Mouse (Mus musculus) neural tube, embryonic 15.5 days (tissue): Measurements from ENCODE around the gene Cebpg. TPM values are rescaled to one million over a fixed set of nuclear protein-coding genes. Genes with fewer than 3 reads are reported as not detected.
A peak's percentile ranks its signal among the peaks of the same experiment; 100 is the strongest.

Source experiments
- ATAC-seq: fragments of 200-750 bp; cut with Nextera tagmentation; 2 replicates; pipeline ENCODE4 v1.8.0; 2017; ENCODE audit warnings: mild to moderate bottlenecking, moderate TSS enrichment, moderate library complexity; ENCODE audit not compliant: low FRiP score
- H3K27ac ChIP-seq: fragments of 300-500 bp; sonication (generic); replicated peaks from 2 replicates; pipeline ENCODE4 v1.5.1; 2015; ENCODE audit warnings: mild to moderate bottlenecking, inconsistent platforms
- H3K27me3 ChIP-seq: fragments of 300-500 bp; sonication (generic); replicated peaks from 2 replicates; pipeline ENCODE4 v1.6.1; 2015; ENCODE audit warnings: inconsistent platforms
- H3K36me3 ChIP-seq: fragments of 300-500 bp; sonication (generic); 2 replicates; pipeline ENCODE4 v1.6.1; 2015; ENCODE audit warnings: inconsistent platforms
- H3K4me1 ChIP-seq: fragments of 300-500 bp; sonication (generic); 2 replicates; pipeline ENCODE4 v1.6.1; 2015; ENCODE audit warnings: inconsistent platforms
- H3K4me2 ChIP-seq: fragments of 300-500 bp; sonication (generic); 2 replicates; pipeline ENCODE4 v1.6.1; 2015; ENCODE audit warnings: inconsistent platforms, mild to moderate bottlenecking, moderate library complexity
- H3K4me3 ChIP-seq: fragments of 300-500 bp; sonication (generic); replicated peaks from 2 replicates; pipeline ENCODE4 v1.5.1; 2015; ENCODE audit warnings: mild to moderate bottlenecking, inconsistent platforms
- H3K9ac ChIP-seq: fragments of 300-500 bp; sonication (generic); replicated peaks from 2 replicates; pipeline ENCODE4 v1.6.1; 2015; ENCODE audit warnings: mild to moderate bottlenecking, inconsistent platforms
- H3K9me3 ChIP-seq: fragments of 300-500 bp; sonication (generic); replicated peaks from 2 replicates; pipeline ENCODE4 v1.6.1; 2016; ENCODE audit warnings: inconsistent platforms
- whole genome bisulfite sequencing: fragments of 180-500 bp; shearing (Covaris S2); methylation state at CpG from one replicate; pipeline ENCODE4 v1.1.7; 2015; ENCODE audit warnings: mixed read lengths; 5-methylcytosine and 5-hydroxymethylcytosine counted together
- polyA plus RNA-seq: library from polyadenylated mRNA; unstranded; fragments of >200 nt; fragmentation: Nextera tagmentation; extraction: Ambion mirVana; gene quantifications from 2 replicates; pipeline ENCODE4 v1.2.1, GENCODE M21; 2015

Cebpg gene
- polyA plus RNA-seq, 1 experiment from 2014 or later = 27.5 TPM

GRCm38 (mm10) chr7:35046091-35046490 is 10.3 kb downstream of the Cebpg start:
- no peaks in the 10 kb centered on the region for H3K27me3 ChIP-seq
- H3K36me3 ChIP-seq = peaks cover 41% of the 10 kb centered on the region
- H3K4me2 ChIP-seq = no peak overlapping the region
- no peak overlapping the region for H3K9ac ChIP-seq
- no peak overlapping the region for H3K4me3 ChIP-seq
- WGBS = 94% methylated on average over 4 of the region's 4 CpGs
- no peaks in the 10 kb centered on the region for H3K9me3 ChIP-seq
- ATAC-seq = no peak
- no peak overlapping the region for H3K27ac ChIP-seq
- peaks cover 3% of the 10 kb centered on the region; the same call in 1 of the 2 replicates for H3K4me1 ChIP-seq

GRCm38 (mm10) chr7:35044719-35045118 is 11.7 kb downstream of the Cebpg start:
- Histone ChIP-seq H3K4me1 (peaks cover 4% of the 10 kb centered on the region; the same call in 1 of the 2 replicates), H3K9me3 (no peaks in the 10 kb centered on the region), H3K36me3 (peaks cover 33% of the 10 kb centered on the region), H3K4me2 (no peak overlapping the region), H3K27ac (no peak overlapping the region), H3K4me3 (no peak overlapping the region), H3K9ac (no peak overlapping the region), H3K27me3 (no peaks in the 10 kb centered on the region)
- WGBS = 92% methylated on average over 2 of the region's 2 CpGs
- ATAC-seq = no peak

DNA sequence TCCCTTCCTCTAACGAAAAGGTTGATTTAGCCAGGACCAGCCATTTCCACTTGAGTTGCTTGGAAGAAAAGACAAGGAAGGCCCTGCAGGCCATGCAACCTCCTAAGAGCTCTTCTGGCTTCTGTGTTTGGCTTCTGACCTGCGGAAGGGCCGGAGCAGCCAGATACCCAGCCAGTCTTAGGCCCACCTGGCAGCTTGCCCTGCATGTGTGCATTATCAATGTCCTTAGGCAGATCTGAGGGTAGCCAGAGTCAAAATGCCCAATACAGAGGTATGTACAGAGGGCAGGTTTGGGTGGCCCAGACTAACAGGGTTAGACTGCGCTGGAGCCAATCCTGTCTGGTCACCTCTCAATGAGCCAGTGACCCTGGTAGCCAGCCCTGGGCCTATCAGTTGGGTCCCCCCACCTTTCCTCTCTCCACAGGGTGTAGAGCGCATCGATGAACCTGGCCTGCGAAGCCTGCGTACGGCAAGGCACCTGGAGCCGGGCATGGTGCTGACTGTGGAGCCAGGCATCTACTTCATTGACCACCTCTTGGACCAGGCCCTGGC is 13.0 kb downstream of the Cebpg start:
- ATAC-seq = no peak
- H3K4me1 ChIP-seq = peaks cover 4% of the 10 kb centered on the region; the same call in 1 of the 2 replicates
- H3K36me3 ChIP-seq = peaks cover 33% of the 10 kb centered on the region
- H3K9ac ChIP-seq = no peak overlapping the region
- no peak overlapping the region for H3K27ac ChIP-seq
- no peaks in the 10 kb centered on the region for H3K9me3 ChIP-seq
- H3K27me3 ChIP-seq = no peaks in the 10 kb centered on the region
- 92% methylated on average over 10 of the region's 10 CpGs for WGBS
- H3K4me2 ChIP-seq = no peak overlapping the region
- H3K4me3 ChIP-seq = no peak overlapping the region

- peaks cover 33% of the 10 kb centered on the region for H3K36me3 ChIP-seq
- WGBS = 92% methylated on average over 5 of the region's 5 CpGs
Observed at GRCm38 (mm10) chr7:35042759-35043217, 13.6 kb downstream of the Cebpg start.

DNA sequence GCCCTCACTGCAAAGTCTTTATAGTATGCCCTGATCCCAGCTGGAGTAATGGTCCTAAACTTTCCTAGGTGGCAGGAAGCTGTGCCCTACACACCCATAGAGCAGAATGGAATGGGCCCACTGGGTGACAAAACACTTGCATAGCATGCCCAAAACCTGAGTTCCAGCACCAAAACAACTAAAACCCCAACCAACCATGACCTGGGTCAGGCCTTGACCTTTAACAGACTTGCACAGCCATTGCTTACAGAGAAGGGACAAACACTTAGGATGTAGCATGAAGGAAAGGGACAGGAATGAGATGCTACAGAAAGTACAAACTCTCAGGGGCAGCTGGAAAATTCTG is 14.2 kb downstream of the Cebpg start:
- no peak overlapping the region for H3K27ac ChIP-seq

More at GRCm38 (mm10) chr7:35042759-35043217, 13.6 kb downstream of the Cebpg start:
- Histone ChIP-seq H3K27me3 (no peaks in the 10 kb centered on the region), H3K9ac (no peak overlapping the region), H3K4me3 (no peak overlapping the region), H3K27ac (no peak overlapping the region), H3K9me3 (no peaks in the 10 kb centered on the region), H3K4me2 (no peak overlapping the region), H3K4me1 (peaks cover 4% of the 10 kb centered on the region; the same call in 1 of the 2 replicates)
- ATAC-seq = 0 out of 2 replicates have a peak, but pooled peaks have one; percentile 26

DNA sequence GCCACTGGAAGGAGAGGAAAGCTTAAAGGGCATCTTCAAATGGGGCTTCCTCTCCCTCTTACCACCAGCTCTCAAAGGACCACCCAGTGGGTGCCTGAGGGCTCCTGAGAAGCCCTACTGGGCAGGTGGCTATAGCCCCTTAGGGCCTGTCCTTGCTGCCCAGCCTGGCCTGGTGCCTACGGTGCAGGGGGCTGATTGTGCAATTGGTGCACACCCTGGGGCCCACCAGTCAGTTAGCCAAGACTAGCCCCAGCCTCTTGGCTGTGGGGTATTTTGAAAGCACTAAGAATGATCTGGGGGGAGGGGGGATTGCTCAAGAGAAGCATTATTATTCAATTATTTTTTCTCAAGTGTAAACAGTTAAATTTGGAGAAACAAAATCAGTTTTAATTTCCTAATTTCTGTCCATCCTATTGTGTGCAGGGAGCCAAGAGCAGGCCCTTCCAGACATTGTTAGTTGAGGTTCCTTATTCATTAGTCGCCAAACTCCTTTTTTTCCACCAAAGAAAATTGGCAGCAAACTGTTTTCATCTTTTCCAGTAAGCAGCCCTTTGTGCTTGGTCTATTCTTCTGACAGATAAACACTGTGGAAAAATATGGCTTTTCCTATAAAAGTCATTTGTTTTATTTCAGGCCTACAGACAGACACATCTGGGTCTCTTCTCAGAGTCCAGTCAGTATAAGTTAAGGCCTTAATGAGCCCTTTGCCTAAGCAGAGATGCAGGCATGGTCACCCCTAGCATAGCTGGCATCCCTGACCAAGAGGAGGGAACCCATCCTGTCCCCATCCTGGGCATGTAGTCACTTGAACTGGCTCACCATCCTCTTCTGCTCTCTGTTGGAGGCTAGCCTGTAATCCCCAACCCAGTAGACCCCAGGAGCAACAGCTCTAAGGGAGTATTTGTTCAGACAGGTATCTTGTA is 14.8 kb downstream of the Cebpg start:
- H3K4me2 ChIP-seq = no peak overlapping the region
- WGBS = 61% methylated on average over 2 of the region's 2 CpGs
- no peak overlapping the region for H3K9ac ChIP-seq
- no peaks in the 10 kb centered on the region for H3K27me3 ChIP-seq
- ATAC-seq = no peak
- peak overlapping the region; percentile 54; the same call in 1 of the 2 replicates for H3K27ac ChIP-seq
- peaks cover 12% of the 10 kb centered on the region for H3K4me1 ChIP-seq
- no peaks in the 10 kb centered on the region for H3K9me3 ChIP-seq
- H3K36me3 ChIP-seq = peaks cover 29% of the 10 kb centered on the region
- no peak overlapping the region for H3K4me3 ChIP-seq

More for the DNA sequence above, 14.2 kb downstream of the Cebpg start:
- H3K27me3 ChIP-seq = no peaks in the 10 kb centered on the region
- H3K4me2 ChIP-seq = no peak overlapping the region
- H3K9me3 ChIP-seq = no peaks in the 10 kb centered on the region
- H3K4me3 ChIP-seq = no peak overlapping the region
- H3K36me3 ChIP-seq = peaks cover 33% of the 10 kb centered on the region
- no peak overlapping the region for H3K9ac ChIP-seq
- peaks cover 5% of the 10 kb centered on the region; the same call in 1 of the 2 replicates for H3K4me1 ChIP-seq
- ATAC-seq = no peak

GRCm38 (mm10) chr7:35040176-35040972 is 16.0 kb downstream of the Cebpg start:
- Histone ChIP-seq H3K36me3 (peaks cover 18% of the 10 kb centered on the region), H3K4me3 (no peak overlapping the region), H3K27ac (no peak overlapping the region), H3K4me1 (peaks cover 23% of the 10 kb centered on the region), H3K27me3 (no peaks in the 10 kb centered on the region), H3K9ac (no peak overlapping the region), H3K4me2 (no peak overlapping the region), H3K9me3 (no peaks in the 10 kb centered on the region)
- no peak for ATAC-seq
- 92% methylated on average over 9 of the region's 9 CpGs for WGBS

DNA sequence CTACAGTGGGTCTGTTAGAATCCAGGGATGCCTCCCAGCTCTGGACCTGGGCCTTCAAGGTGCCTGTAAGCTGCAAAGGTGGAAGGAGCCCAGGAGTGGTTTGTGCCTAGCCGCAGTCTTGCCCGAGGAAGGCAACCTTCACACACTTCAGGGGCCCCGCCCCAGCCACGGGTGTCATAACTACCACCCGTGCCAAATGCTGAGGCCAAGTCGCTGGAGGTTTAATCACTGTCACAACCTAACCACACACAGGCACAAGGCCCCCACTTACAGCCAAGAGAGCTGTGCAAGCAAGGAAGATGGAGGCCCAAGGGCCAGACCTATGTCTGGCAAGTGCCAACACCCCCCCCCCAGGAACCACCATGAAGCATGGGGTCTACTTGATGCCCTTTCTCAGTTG is 19.0 kb downstream of the Cebpg start:
- Histone ChIP-seq H3K9me3 (no peaks in the 10 kb centered on the region), H3K36me3 (no peaks in the 10 kb centered on the region; the same call in 1 of the 2 replicates), H3K27me3 (no peaks in the 10 kb centered on the region), H3K9ac (no peak overlapping the region), H3K4me2 (no peak overlapping the region), H3K4me1 (peaks cover 41% of the 10 kb centered on the region), H3K4me3 (no peak overlapping the region), H3K27ac (peak overlapping the region; percentile 77; the same call in 1 of the 2 replicates)
- ATAC-seq = no peak
- WGBS = 92% methylated on average over 6 of the region's 6 CpGs

- peak; percentile 86 for ATAC-seq
- WGBS = 34% methylated on average over 5 of the region's 5 CpGs
Observed at GRCm38 (mm10) chr7:35036266-35036731, 20.1 kb downstream of the Cebpg start.

DNA sequence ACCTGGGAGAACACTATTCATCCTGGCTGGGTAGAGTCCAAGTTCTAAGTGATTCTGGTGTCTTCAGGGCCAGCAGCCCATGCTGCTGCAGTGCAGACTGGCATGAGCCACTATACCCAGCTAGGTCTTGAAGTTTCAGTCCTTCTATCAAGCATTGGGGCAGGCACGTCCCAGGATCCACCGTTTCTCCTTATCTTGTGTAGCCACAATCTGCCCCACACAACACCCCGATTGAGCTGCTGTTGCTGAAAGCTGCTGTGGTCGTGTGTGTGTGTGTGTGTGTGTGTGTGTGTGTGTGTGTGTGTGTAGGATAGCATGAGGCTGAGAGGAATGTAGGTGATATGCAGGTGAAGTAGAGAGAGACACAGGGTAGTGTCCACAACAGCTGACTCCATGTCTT is 20.8 kb downstream of the Cebpg start:
- Histone ChIP-seq H3K9ac (no peak overlapping the region), H3K4me2 (no peak overlapping the region), H3K36me3 (peaks cover 8% of the 10 kb centered on the region), H3K4me3 (no peak overlapping the region), H3K27me3 (no peaks in the 10 kb centered on the region), H3K9me3 (no peaks in the 10 kb centered on the region), H3K4me1 (peaks cover 38% of the 10 kb centered on the region), H3K27ac (peak overlapping the region; percentile 77)
- WGBS = 85% methylated on average over 4 of the region's 4 CpGs
- ATAC-seq = no peak

More at GRCm38 (mm10) chr7:35036266-35036731, 20.1 kb downstream of the Cebpg start:
- no peaks in the 10 kb centered on the region for H3K27me3 ChIP-seq
- H3K4me2 ChIP-seq = no peak overlapping the region
- peaks cover 41% of the 10 kb centered on the region for H3K4me1 ChIP-seq
- H3K9me3 ChIP-seq = no peaks in the 10 kb centered on the region
- H3K4me3 ChIP-seq = no peak overlapping the region
- H3K9ac ChIP-seq = no peak overlapping the region
- H3K27ac ChIP-seq = peak overlapping the region; percentile 77
- H3K36me3 ChIP-seq = peaks cover 8% of the 10 kb centered on the region

GRCm38 (mm10) chr7:35035141-35035553 is 21.2 kb downstream of the Cebpg start:
- H3K36me3 ChIP-seq = peaks cover 8% of the 10 kb centered on the region
- 18% methylated on average over 6 of the region's 6 CpGs for WGBS
- no peak overlapping the region for H3K4me3 ChIP-seq
- H3K9me3 ChIP-seq = no peaks in the 10 kb centered on the region
- ATAC-seq = peak; percentile 8; the same call in 1 of the 2 replicates
- H3K4me2 ChIP-seq = no peak overlapping the region
- H3K27me3 ChIP-seq = no peaks in the 10 kb centered on the region
- no peak overlapping the region for H3K9ac ChIP-seq
- H3K4me1 ChIP-seq = peaks cover 38% of the 10 kb centered on the region
- peak overlapping the region; percentile 77 for H3K27ac ChIP-seq
